Mouse (Mus musculus): Measurements from ENCODE around the gene Ctsk. TPM values are rescaled to one million over a fixed set of nuclear protein-coding genes. Genes with fewer than 3 reads are reported as not detected.

The Ctsk gene
- polyA plus RNA-seq, 1 experiment from 2014 or later, result 2.8 TPM

DNA sequence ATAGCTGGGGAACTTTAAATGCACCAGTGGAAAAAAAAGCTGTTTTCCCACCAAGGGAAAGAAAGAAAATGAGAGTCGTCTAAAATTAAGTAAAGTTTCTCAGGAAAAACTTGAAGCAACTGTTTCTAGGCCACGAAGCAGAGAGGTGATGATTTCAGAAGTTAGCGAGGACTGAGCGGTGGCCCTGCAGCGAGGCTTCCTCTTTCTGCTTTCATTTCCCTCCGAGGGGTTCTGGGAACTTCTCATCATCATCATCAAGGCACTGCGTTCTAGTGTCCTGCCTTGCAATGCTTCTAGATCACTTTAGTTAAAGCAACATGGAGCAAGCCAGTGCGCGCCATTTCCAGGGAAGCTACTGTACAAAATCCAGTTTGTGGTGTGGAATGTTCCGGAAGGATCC is 22.1 kb downstream of the Ctsk start:
- Histone ChIP-seq H3K27ac (ENCODE audit: low read depth) (no peak overlapping the region), H3K9me3 (ENCODE audit: low read depth, low read length) (no peaks in the 10 kb centered on the region), H3K36me3 (ENCODE audit: insufficient read depth) (no peaks in the 10 kb centered on the region), H3K27me3 (ENCODE audit: insufficient read depth, low read length) (no peaks in the 10 kb centered on the region), H3K9ac (no peak overlapping the region), H3K4me1 (ENCODE audit: insufficient read depth) (no peaks in the 10 kb centered on the region), H3K4me3 (ENCODE audit: low read depth, low read length) (no peak overlapping the region), H3K4me2 (no peak overlapping the region)
- DNase-seq, result no peak
- WGBS, result 86% methylated on average over 10 of the region's 10 CpGs
- ATAC-seq (ENCODE audit: insufficient read depth), result no peak
- no peak for TF ChIP-seq CTCF (IDR thresholded peaks at IDR 0.05; ENCODE audit: low read depth)

- no peak for ATAC-seq (ENCODE audit: insufficient read depth)
- no peak overlapping the region for H3K27ac ChIP-seq (ENCODE audit: low read depth)
- DNase-seq, result peak; percentile 25
Observed at GRCm38 (mm10) chr3:95523662-95524061, 24.6 kb downstream of the Ctsk start.

DNA sequence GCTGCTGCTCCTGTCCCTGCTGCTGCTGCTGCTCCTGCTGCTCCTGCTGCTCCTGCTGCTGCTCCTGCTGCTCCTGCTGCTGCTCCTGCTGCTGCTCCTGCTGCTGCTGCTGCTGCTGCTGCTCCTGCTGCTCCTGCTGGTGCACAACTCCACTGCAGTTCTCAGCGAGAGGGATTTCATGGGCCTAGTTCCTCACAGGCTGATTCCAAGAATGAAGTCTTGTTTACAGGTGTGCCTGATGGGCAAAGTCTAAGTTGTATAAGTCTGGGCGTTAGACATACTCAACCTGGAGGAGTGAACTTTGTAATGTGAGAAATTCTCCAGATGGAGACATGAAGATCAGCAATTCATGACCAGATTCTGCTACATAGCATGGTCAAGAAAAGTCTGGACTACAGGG is 25.6 kb downstream of the Ctsk start:
- 52% methylated on average over 2 of the region's 2 CpGs for WGBS
- TF ChIP-seq CTCF (IDR thresholded peaks at IDR 0.05; ENCODE audit: low read depth), result no peak
- Histone ChIP-seq H3K27ac (ENCODE audit: low read depth) (no peak overlapping the region), H3K36me3 (ENCODE audit: insufficient read depth) (no peaks in the 10 kb centered on the region), H3K4me3 (ENCODE audit: low read depth, low read length) (no peak overlapping the region), H3K9ac (no peak overlapping the region), H3K27me3 (ENCODE audit: insufficient read depth, low read length) (no peaks in the 10 kb centered on the region), H3K4me1 (ENCODE audit: insufficient read depth) (no peaks in the 10 kb centered on the region), H3K4me2 (no peak overlapping the region), H3K9me3 (ENCODE audit: low read depth, low read length) (no peaks in the 10 kb centered on the region)
- DNase-seq (no peak), ATAC-seq (ENCODE audit: insufficient read depth) (no peak)

More at GRCm38 (mm10) chr3:95523662-95524061, 24.6 kb downstream of the Ctsk start:
- Histone ChIP-seq H3K36me3 (ENCODE audit: insufficient read depth) (no peaks in the 10 kb centered on the region), H3K4me3 (ENCODE audit: low read depth, low read length) (no peak overlapping the region), H3K27me3 (ENCODE audit: insufficient read depth, low read length) (no peaks in the 10 kb centered on the region), H3K9ac (no peak overlapping the region), H3K9me3 (ENCODE audit: low read depth, low read length) (no peaks in the 10 kb centered on the region), H3K4me1 (ENCODE audit: insufficient read depth) (no peaks in the 10 kb centered on the region), H3K4me2 (no peak overlapping the region)
- 37% methylated on average over 3 of the region's 3 CpGs for WGBS
- TF ChIP-seq CTCF (IDR thresholded peaks at IDR 0.05; ENCODE audit: low read depth), result no peak

GRCm38 (mm10) chr3:95526111-95526510 is 27.1 kb downstream of the Ctsk start:
- DNase-seq, result no peak
- no peak overlapping the region for H3K9ac ChIP-seq
- H3K4me3 ChIP-seq (ENCODE audit: low read depth, low read length), result no peak overlapping the region
- H3K36me3 ChIP-seq (ENCODE audit: insufficient read depth), result no peaks in the 10 kb centered on the region
- no peaks in the 10 kb centered on the region for H3K9me3 ChIP-seq (ENCODE audit: low read depth, low read length)
- H3K4me1 ChIP-seq (ENCODE audit: insufficient read depth), result no peaks in the 10 kb centered on the region
- no peak overlapping the region for H3K4me2 ChIP-seq
- no peak for ATAC-seq (ENCODE audit: insufficient read depth)
- no peaks in the 10 kb centered on the region for H3K27me3 ChIP-seq (ENCODE audit: insufficient read depth, low read length)
- H3K27ac ChIP-seq (ENCODE audit: low read depth), result no peak overlapping the region
- no peak for TF ChIP-seq CTCF (IDR thresholded peaks at IDR 0.05; ENCODE audit: low read depth)

DNA sequence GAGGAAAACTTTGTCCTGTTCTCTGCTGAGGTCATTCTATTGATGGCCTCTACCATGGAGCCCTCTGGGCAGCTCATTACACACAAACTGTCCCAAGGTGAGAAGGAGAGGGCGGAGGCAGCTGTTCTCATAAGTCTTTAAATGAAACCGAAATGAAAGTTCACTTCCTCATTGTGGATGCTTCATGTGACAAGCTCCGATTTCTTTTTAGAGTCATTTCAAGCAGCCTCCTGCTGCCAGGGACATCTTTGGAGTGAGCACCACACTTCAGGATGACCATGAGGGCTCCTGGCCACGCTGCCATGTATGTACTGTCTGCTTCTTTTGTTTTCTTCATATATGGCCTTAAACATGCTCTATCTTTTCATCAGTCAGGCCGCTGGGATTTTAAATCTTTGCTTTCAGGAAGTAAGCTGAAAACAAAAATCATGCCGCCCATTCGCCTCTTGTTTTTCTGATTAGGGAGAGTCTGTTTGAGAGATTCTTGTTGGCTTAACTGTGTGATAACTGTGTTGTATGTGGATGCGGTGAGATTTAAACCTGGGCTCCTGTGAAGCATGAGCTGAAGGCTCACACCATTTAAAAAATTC is 27.7 kb downstream of the Ctsk start, which contains the start of gene Ctss:
Gene Ctss, plus strand, starts transcription at position 165 of the 590 bp plus-strand sequence.
- Histone ChIP-seq H3K27ac (ENCODE audit: low read depth) (no peak within 1 kb of the TSS), H3K27me3 (ENCODE audit: insufficient read depth, low read length) (no peaks in the 10 kb centered on the region), H3K4me2 (no peak within 1 kb of the TSS), H3K9me3 (ENCODE audit: low read depth, low read length) (no peaks in the 10 kb centered on the region), H3K36me3 (ENCODE audit: insufficient read depth) (no peaks in the 10 kb centered on the region), H3K4me1 (ENCODE audit: insufficient read depth) (no peaks in the 10 kb centered on the region), H3K9ac (no peak within 1 kb of the TSS), H3K4me3 (ENCODE audit: low read depth, low read length) (no peak within 1 kb of the TSS)
- no peak for TF ChIP-seq CTCF (IDR thresholded peaks at IDR 0.05; ENCODE audit: low read depth)
- ATAC-seq (ENCODE audit: insufficient read depth) (no peak), DNase-seq (no peak)
- 87% methylated on average over 8 of the region's 8 CpGs for WGBS

DNA sequence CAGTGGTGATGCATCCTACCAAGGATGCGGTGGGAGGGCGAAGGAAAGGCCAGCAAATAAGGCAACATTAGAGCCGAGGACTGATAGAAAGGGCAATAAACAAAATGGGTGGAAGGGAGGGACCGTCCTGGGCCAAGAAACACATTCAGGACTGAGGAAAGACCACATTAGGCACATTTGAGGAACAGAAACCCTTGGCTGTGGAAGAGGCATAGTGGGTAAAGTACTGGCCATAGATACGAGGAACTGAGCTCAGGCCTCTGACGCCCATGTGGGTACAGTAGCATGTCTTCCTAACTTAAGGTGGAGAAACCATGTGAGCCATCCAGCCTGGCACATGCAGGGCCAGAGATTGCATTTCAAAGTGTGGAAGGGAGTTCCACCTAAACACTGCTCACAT is 30.8 kb downstream of the Ctsk start:
- WGBS, result 77% methylated on average over 6 of the region's 6 CpGs
- H3K4me2 ChIP-seq, result no peak overlapping the region
- H3K9me3 ChIP-seq (ENCODE audit: low read depth, low read length), result no peaks in the 10 kb centered on the region
- no peak overlapping the region for H3K27ac ChIP-seq (ENCODE audit: low read depth)
- ATAC-seq (ENCODE audit: insufficient read depth) (no peak), DNase-seq (no peak)
- H3K36me3 ChIP-seq (ENCODE audit: insufficient read depth), result no peaks in the 10 kb centered on the region
- H3K27me3 ChIP-seq (ENCODE audit: insufficient read depth, low read length), result no peaks in the 10 kb centered on the region
- H3K4me3 ChIP-seq (ENCODE audit: low read depth, low read length), result no peak overlapping the region
- no peak overlapping the region for H3K9ac ChIP-seq
- no peak for TF ChIP-seq CTCF (IDR thresholded peaks at IDR 0.05; ENCODE audit: low read depth)
- no peaks in the 10 kb centered on the region for H3K4me1 ChIP-seq (ENCODE audit: insufficient read depth)

GRCm38 (mm10) chr3:95531025-95531424 is 32.0 kb downstream of the Ctsk start:
- no peak overlapping the region for H3K9ac ChIP-seq
- 85% methylated on average over 1 of the region's 1 CpGs for WGBS
- ATAC-seq (ENCODE audit: insufficient read depth), result no peak

More at GRCm38 (mm10) chr3:95531025-95531424, 32.0 kb downstream of the Ctsk start:
- Histone ChIP-seq H3K4me2 (no peak overlapping the region), H3K27me3 (ENCODE audit: insufficient read depth, low read length) (no peaks in the 10 kb centered on the region), H3K4me3 (ENCODE audit: low read depth, low read length) (no peak overlapping the region), H3K36me3 (ENCODE audit: insufficient read depth) (no peaks in the 10 kb centered on the region), H3K27ac (ENCODE audit: low read depth) (no peak overlapping the region), H3K4me1 (ENCODE audit: insufficient read depth) (no peaks in the 10 kb centered on the region), H3K9me3 (ENCODE audit: low read depth, low read length) (no peaks in the 10 kb centered on the region)
- DNase-seq, result no peak
- TF ChIP-seq CTCF (IDR thresholded peaks at IDR 0.05; ENCODE audit: low read depth), result no peak
